Mouse (Mus musculus): Measurements from ENCODE around the gene Trappc2l. TPM values are rescaled to one million over a fixed set of nuclear protein-coding genes. Genes with fewer than 3 reads are reported as not detected.
A peak's percentile ranks its signal among the peaks of the same experiment; 100 is the strongest.

Trappc2l gene
- polyA plus RNA-seq, 1 experiment from 2014 or later: 49.5 TPM

GRCm38 (mm10) chr8:122586171-122586570 lies 25.3 kb upstream of the Trappc2l start:
- no peaks in the 10 kb centered on the region for H3K27me3 ChIP-seq (ENCODE audit: control insufficient read depth, insufficient read depth, low read length)
- H3K4me3 ChIP-seq (ENCODE audit: low read depth, low read length): no peak overlapping the region
- H3K9me3 ChIP-seq (ENCODE audit: control insufficient read depth, low read length): no peaks in the 10 kb centered on the region
- 78% methylated on average over 7 of the region's 7 CpGs for WGBS
- H3K27ac ChIP-seq (replicated peaks): peak overlapping the region; percentile 80
- H3K4me1 ChIP-seq (replicated peaks; ENCODE audit: control insufficient read depth, insufficient read depth): no peaks in the 10 kb centered on the region
- TF ChIP-seq CTCF (IDR thresholded peaks at IDR 0.05; ENCODE audit: low read depth): no peak
- TF ChIP-seq EP300 (optimal IDR thresholded peaks at IDR 0.05): no peak
- H3K4me2 ChIP-seq (replicated peaks; ENCODE audit: low read depth): no peak overlapping the region
- ATAC-seq (ENCODE audit: low FRiP score, low TSS enrichment) (no peak), DNase-seq (ENCODE audit: low spot score) (no peak)
- H3K36me3 ChIP-seq (ENCODE audit: control insufficient read depth, insufficient read depth, low read length): no peaks in the 10 kb centered on the region
- no peak overlapping the region for H3K9ac ChIP-seq (ENCODE audit: low read length)

GRCm38 (mm10) chr8:122586749-122587148 lies 24.7 kb upstream of the Trappc2l start:
- peak; percentile 47 for ATAC-seq (ENCODE audit: low FRiP score, low TSS enrichment)
- H3K27me3 ChIP-seq (ENCODE audit: control insufficient read depth, insufficient read depth, low read length): no peaks in the 10 kb centered on the region
- H3K27ac ChIP-seq (replicated peaks): no peak overlapping the region
- no peak overlapping the region for H3K4me3 ChIP-seq (ENCODE audit: low read depth, low read length)
- H3K36me3 ChIP-seq (ENCODE audit: control insufficient read depth, insufficient read depth, low read length): no peaks in the 10 kb centered on the region
- DNase-seq (ENCODE audit: low spot score): peak; percentile 67
- no peak overlapping the region for H3K9ac ChIP-seq (ENCODE audit: low read length)
- TF ChIP-seq EP300 (optimal IDR thresholded peaks at IDR 0.05) (no peak), CTCF (IDR thresholded peaks at IDR 0.05; ENCODE audit: low read depth) (no peak)
- 74% methylated on average over 10 of the region's 10 CpGs for WGBS
- no peaks in the 10 kb centered on the region for H3K9me3 ChIP-seq (ENCODE audit: control insufficient read depth, low read length)
- H3K4me1 ChIP-seq (replicated peaks; ENCODE audit: control insufficient read depth, insufficient read depth): no peaks in the 10 kb centered on the region
- no peak overlapping the region for H3K4me2 ChIP-seq (replicated peaks; ENCODE audit: low read depth)

GRCm38 (mm10) chr8:122593240-122593639 lies 18.2 kb upstream of the Trappc2l start:
- Histone ChIP-seq H3K9ac (ENCODE audit: low read length) (no peak overlapping the region), H3K36me3 (ENCODE audit: control insufficient read depth, insufficient read depth, low read length) (no peaks in the 10 kb centered on the region), H3K27ac (replicated peaks) (no peak overlapping the region), H3K27me3 (ENCODE audit: control insufficient read depth, insufficient read depth, low read length) (no peaks in the 10 kb centered on the region), H3K4me1 (replicated peaks; ENCODE audit: control insufficient read depth, insufficient read depth) (no peaks in the 10 kb centered on the region), H3K4me2 (replicated peaks; ENCODE audit: low read depth) (no peak overlapping the region), H3K4me3 (ENCODE audit: low read depth, low read length) (no peak overlapping the region), H3K9me3 (ENCODE audit: control insufficient read depth, low read length) (no peaks in the 10 kb centered on the region)
- DNase-seq (ENCODE audit: low spot score) (no peak), ATAC-seq (ENCODE audit: low FRiP score, low TSS enrichment) (no peak)
- TF ChIP-seq CTCF (IDR thresholded peaks at IDR 0.05; ENCODE audit: low read depth) (no peak), EP300 (optimal IDR thresholded peaks at IDR 0.05) (no peak)
- WGBS: 76% methylated on average over 12 of the region's 12 CpGs

- H3K36me3 ChIP-seq (ENCODE audit: control insufficient read depth, insufficient read depth, low read length): no peaks in the 10 kb centered on the region
- TF ChIP-seq CTCF (IDR thresholded peaks at IDR 0.05; ENCODE audit: low read depth) (no peak), EP300 (optimal IDR thresholded peaks at IDR 0.05) (no peak)
- WGBS: 83% methylated on average over 19 of the region's 19 CpGs
- no peaks in the 10 kb centered on the region for H3K27me3 ChIP-seq (ENCODE audit: control insufficient read depth, insufficient read depth, low read length)
- ATAC-seq (ENCODE audit: low FRiP score, low TSS enrichment) (no peak), DNase-seq (ENCODE audit: low spot score) (no peak)
- no peak overlapping the region for H3K4me3 ChIP-seq (ENCODE audit: low read depth, low read length)
- no peaks in the 10 kb centered on the region for H3K4me1 ChIP-seq (replicated peaks; ENCODE audit: control insufficient read depth, insufficient read depth)
- H3K9ac ChIP-seq (ENCODE audit: low read length): no peak overlapping the region
- H3K27ac ChIP-seq (replicated peaks): no peak overlapping the region
- no peak overlapping the region for H3K4me2 ChIP-seq (replicated peaks; ENCODE audit: low read depth)
- H3K9me3 ChIP-seq (ENCODE audit: control insufficient read depth, low read length): no peaks in the 10 kb centered on the region
These were observed 17.5 kb upstream of the Trappc2l start for GRCm38 (mm10) chr8:122593783-122594507.

GRCm38 (mm10) chr8:122596031-122596430 lies 15.4 kb upstream of the Trappc2l start:
- DNase-seq (ENCODE audit: low spot score): no peak
- Histone ChIP-seq H3K4me2 (replicated peaks; ENCODE audit: low read depth) (no peak overlapping the region), H3K27me3 (ENCODE audit: control insufficient read depth, insufficient read depth, low read length) (no peaks in the 10 kb centered on the region), H3K4me1 (replicated peaks; ENCODE audit: control insufficient read depth, insufficient read depth) (no peaks in the 10 kb centered on the region), H3K27ac (replicated peaks) (no peak overlapping the region), H3K9me3 (ENCODE audit: control insufficient read depth, low read length) (no peaks in the 10 kb centered on the region), H3K4me3 (ENCODE audit: low read depth, low read length) (no peak overlapping the region), H3K9ac (ENCODE audit: low read length) (no peak overlapping the region), H3K36me3 (ENCODE audit: control insufficient read depth, insufficient read depth, low read length) (no peaks in the 10 kb centered on the region)
- no peak for ATAC-seq (ENCODE audit: low FRiP score, low TSS enrichment)
- TF ChIP-seq EP300 (optimal IDR thresholded peaks at IDR 0.05): no peak
- TF ChIP-seq CTCF (IDR thresholded peaks at IDR 0.05; ENCODE audit: low read depth): no peak
- WGBS: 66% methylated on average over 4 of the region's 4 CpGs

GRCm38 (mm10) chr8:122600666-122601065 lies 10.8 kb upstream of the Trappc2l start:
- H3K4me1 ChIP-seq (replicated peaks; ENCODE audit: control insufficient read depth, insufficient read depth): no peaks in the 10 kb centered on the region
- no peak for TF ChIP-seq CTCF (IDR thresholded peaks at IDR 0.05; ENCODE audit: low read depth)
- TF ChIP-seq EP300 (optimal IDR thresholded peaks at IDR 0.05): no peak
- H3K27me3 ChIP-seq (ENCODE audit: control insufficient read depth, insufficient read depth, low read length): no peaks in the 10 kb centered on the region
- no peak overlapping the region for H3K4me3 ChIP-seq (ENCODE audit: low read depth, low read length)
- DNase-seq (ENCODE audit: low spot score) (no peak), ATAC-seq (ENCODE audit: low FRiP score, low TSS enrichment) (no peak)
- H3K9ac ChIP-seq (ENCODE audit: low read length): no peak overlapping the region
- H3K4me2 ChIP-seq (replicated peaks; ENCODE audit: low read depth): no peak overlapping the region
- no peaks in the 10 kb centered on the region for H3K36me3 ChIP-seq (ENCODE audit: control insufficient read depth, insufficient read depth, low read length)
- 90% methylated on average over 9 of the region's 9 CpGs for WGBS
- H3K9me3 ChIP-seq (ENCODE audit: control insufficient read depth, low read length): no peaks in the 10 kb centered on the region
- H3K27ac ChIP-seq (replicated peaks): no peak overlapping the region

Data from stomach, postnatal 0 days (tissue).